ENCODE assay signal across 20 mouse cellular contexts in the genomic region with DNA sequence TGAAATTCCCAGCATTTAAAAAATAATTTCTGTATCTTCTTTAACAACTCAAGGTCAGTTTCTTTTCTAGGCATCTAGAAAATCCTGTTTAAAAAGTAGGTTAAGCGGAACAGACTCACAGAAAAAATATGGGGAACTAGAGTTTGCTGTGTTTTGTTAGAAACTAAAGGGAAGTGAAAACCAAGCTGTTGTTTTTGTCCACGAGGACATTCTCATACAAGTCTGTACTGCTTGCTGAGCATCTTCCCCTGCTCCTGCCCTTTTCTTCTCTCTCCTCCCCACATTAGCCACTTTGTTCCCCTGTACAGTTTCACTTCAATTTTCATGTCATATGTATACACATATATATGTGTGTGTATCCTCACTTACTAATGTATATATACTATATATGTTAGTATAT. TPM values are rescaled to one million over a fixed set of nuclear protein-coding genes. Genes with fewer than 3 reads are reported as not detected.
DNase-seq lines count a peak whose midpoint lies in the region; ATAC-seq and TF ChIP-seq lines count a peak whose summit lies in the region.
"Had no signal": no experiment of that assay in that cellular context is flagged by ENCODE, and none has a peak within 500 bp of the region (broad histone marks: within the 10 kb centered on the region; RNA-seq: fewer than 3 reads in every experiment).

No protein-coding gene starts in this region.

- no peak for DNase-seq in layer of hippocampus, adult 2 months (ENCODE audit: low spot score in 2 of 2)
- DNase-seq in layer of hippocampus, adult 9-11 months = no peak
- DNase-seq in spleen, postnatal 36 days (ENCODE audit: low spot score in 2 of 2) = peak; percentile 75 to 76
- no peak for DNase-seq in spleen, adult 12 weeks (ENCODE audit: low spot score)
- DNase-seq in splenic B cell, adult 2 months (ENCODE audit: low read depth, low spot score) = peak; percentile 84
- no peak for DNase-seq in lung, postnatal 36 days
- DNase-seq in adrenal gland, postnatal 14 days = no peak
- DNase-seq: cerebellum, adult 9-11 months; forebrain, postnatal 0 days; heart, postnatal 4 days; lung, adult 2 months; right cerebral cortex, postnatal 25 days; thymus, postnatal 36 days had no signal

- TF ChIP-seq CTCF in layer of hippocampus, adult 2 months (conservative IDR thresholded peaks at IDR 0.05) = no peak

- H3K27me3 ChIP-seq in splenic B cell, adult 2 months (ENCODE audit: control insufficient read depth, insufficient read depth, low read length, poor library complexity, severe bottlenecking) = no peaks in the 10 kb centered on the region
- H3K27me3 ChIP-seq: embryonic facial prominence, embryonic 13.5 days; limb, embryonic 13.5 days; midbrain, embryonic 15.5 days; neural tube, embryonic 15.5 days had no signal

- peak; percentile 83 for ATAC-seq in granulocyte monocyte progenitor cell, adult 5-6 weeks (replicated peaks; ENCODE audit: poor library complexity, severe bottlenecking)
- ATAC-seq: forebrain, postnatal 0 days; hindbrain, embryonic 16.5 days; intestine, embryonic 16.5 days; midbrain, embryonic 15.5 days had no signal

- no peaks in the 10 kb centered on the region for H3K36me3 ChIP-seq in splenic B cell, adult 2 months (ENCODE audit: control insufficient read depth, insufficient read depth, low read length, poor library complexity, severe bottlenecking)
- H3K36me3 ChIP-seq: embryonic facial prominence, embryonic 13.5 days; limb, embryonic 13.5 days; midbrain, embryonic 15.5 days; neural tube, embryonic 15.5 days had no signal

- H3K4me3 ChIP-seq in layer of hippocampus, adult 2 months = no peak overlapping the region
- H3K4me3 ChIP-seq: embryonic facial prominence, embryonic 13.5 days; limb, embryonic 13.5 days; midbrain, embryonic 15.5 days; neural tube, embryonic 15.5 days had no signal

- peak overlapping the region; percentile 61; the same call in 1 of the 2 replicates for H3K27ac ChIP-seq in layer of hippocampus, adult 2 months
- H3K27ac ChIP-seq: embryonic facial prominence, embryonic 13.5 days; limb, embryonic 13.5 days; midbrain, embryonic 15.5 days; neural tube, embryonic 15.5 days had no signal

RNA-seq across cellular contexts. Expression of a gene that starts 35.2 kb away (rescaled TPM):
- 1 to 10 TPM in 1 of 2 experiments, under 1 TPM in 1; 0.87 to 1.1 TPM for total RNA-seq in layer of hippocampus, adult 2 months (2021)
- total RNA-seq in granulocyte monocyte progenitor cell, adult 5-6 weeks (2014; fragmentation: Nextera tagmentation) = 0.38 TPM in 1 of 2 replicates, not detected in the other
- total RNA-seq in granulocyte monocyte progenitor cell, adult 5-6 weeks (2017) = 0.09 TPM in 1 of 2 replicates, not detected in the other
- 0.15 TPM in 1 of 2 replicates, not detected in the other for total RNA-seq in adrenal gland, postnatal 14 days (2021)

Comparison
In these comparisons a context has a peak if more than half of its experiments do, and no peak if none do; other contexts are left out.
1. DNase-seq: peak in spleen, postnatal 36 days (2 of 2) and splenic B cell, adult 2 months (single experiment); none in layer of hippocampus, adult 2 months (0 of 2), layer of hippocampus, adult 9-11 months (single experiment), spleen, adult 12 weeks (single experiment), lung, postnatal 36 days (single experiment) and adrenal gland, postnatal 14 days (single experiment).